Mouse (Mus musculus) C2C12 (cell line): Measurements from ENCODE around the gene Vgll4.

Experiments used
- CEBPB ChIP-seq: IDR thresholded peaks from one replicate; pipeline ENCODE4 v1.6.1; 2011; ENCODE audit warnings: low read depth, mild to moderate bottlenecking, control low read depth, moderate library complexity
- CTCF ChIP-seq: IDR thresholded peaks from one replicate; pipeline ENCODE4 v1.5.1; 2011; ENCODE audit not compliant: control insufficient read depth, insufficient read depth, insufficient read length
- MAX ChIP-seq: IDR thresholded peaks from one replicate; pipeline ENCODE4 v1.6.1; 2011; ENCODE audit warnings: mild to moderate bottlenecking, control low read depth
- USF1 ChIP-seq: IDR thresholded peaks from one replicate; pipeline ENCODE4 v1.6.1; 2011; ENCODE audit warnings: low read depth, mild to moderate bottlenecking, control low read depth, moderate library complexity

DNA sequence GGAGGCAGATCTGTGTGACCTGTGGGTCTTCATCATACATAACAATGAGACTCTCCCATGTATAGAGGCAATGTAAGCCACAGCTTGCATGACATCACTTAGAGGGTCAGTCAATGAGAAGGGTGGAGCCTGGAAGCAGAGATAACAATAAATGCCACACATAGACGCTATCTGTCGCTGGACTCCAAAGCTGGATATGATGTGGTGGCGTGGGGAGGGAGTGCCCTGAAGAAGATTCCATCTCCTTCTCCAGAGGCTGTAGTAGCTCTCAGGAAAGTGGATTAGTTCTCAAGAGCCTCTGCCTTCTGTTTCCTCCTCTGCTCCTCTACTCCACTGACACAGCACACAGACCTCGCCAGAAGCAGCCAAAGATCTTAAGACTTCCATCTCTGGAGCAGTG lies 89.0 kb downstream of the Vgll4 start:
- TF ChIP-seq CTCF (no peak), CEBPB (no peak), USF1 (no peak), MAX (no peak)
